Mouse (Mus musculus): ENCODE results near the gene Zmpste24. TPM values are rescaled to one million over a fixed set of nuclear protein-coding genes. Genes with fewer than 3 reads are reported as not detected.
"Not testable (repeated sequence)": the region's sequence is repeated elsewhere in the genome, so short reads cannot be mapped to it uniquely, and the experiment has no call there.

Gene Zmpste24
- 35.5 and 39.0 TPM in 2 replicates for polyA plus RNA-seq (2015; fragmentation: Nextera tagmentation; extraction: Ambion mirVana)

DNA sequence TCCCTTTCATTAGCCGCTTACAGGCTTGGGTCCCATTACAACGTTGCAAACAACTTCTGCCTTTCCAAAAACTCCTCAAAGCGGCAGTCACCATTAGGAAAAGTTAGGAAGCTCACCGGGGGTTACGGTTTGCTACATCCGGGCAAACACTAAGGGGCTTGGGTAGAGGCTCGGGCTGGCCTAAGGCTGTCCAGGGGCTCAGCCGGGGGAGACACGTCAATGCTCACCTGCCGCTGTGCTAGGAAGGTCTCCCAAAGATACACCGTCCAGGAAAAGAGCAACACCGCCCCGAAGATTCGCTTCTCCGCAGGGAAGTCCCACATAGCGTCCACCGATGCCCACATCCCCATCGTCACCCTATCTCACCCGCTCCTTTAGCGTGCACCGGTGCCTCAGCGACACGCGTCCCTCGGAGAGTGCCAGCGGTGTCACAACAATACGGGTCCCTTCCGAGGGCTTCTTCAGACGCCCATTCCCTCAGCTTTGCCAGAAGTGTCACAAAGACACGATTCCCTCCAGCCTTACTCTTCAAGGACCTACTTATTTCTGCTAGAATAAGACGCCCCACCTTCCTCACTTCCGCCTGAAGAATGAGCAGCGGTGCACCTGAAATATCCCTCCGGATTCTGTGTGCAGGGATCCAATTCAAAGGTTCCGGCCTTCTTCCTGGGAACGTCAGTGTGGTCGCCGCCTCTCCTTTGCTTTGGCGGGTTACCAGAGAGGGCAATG lies at the start of gene Zmpste24:
Gene Zmpste24 (minus strand): TSS at position 592 of the 729 bp plus-strand sequence.
- peak; percentile 87 for ATAC-seq (ENCODE audit: insufficient read depth, low FRiP score, low read depth)

GRCm38 (mm10) chr4:121109126-121109525 lies 11.1 kb upstream of the Zmpste24 start, which contains the start of gene Tmco2:
Gene Tmco2, minus strand, starts transcription at chr4:121109226.
- H3K4me1 ChIP-seq, result no peaks in the 10 kb centered on the region
- no peaks in the 10 kb centered on the region for H3K9me3 ChIP-seq
- H3K4me2 ChIP-seq, result no peak within 1 kb of the TSS
- H3K27ac ChIP-seq, result no peak within 1 kb of the TSS
- no peak for ATAC-seq (ENCODE audit: insufficient read depth, low FRiP score, low read depth)
- no peaks in the 10 kb centered on the region for H3K36me3 ChIP-seq
- no peak within 1 kb of the TSS for H3K9ac ChIP-seq
- no peak within 1 kb of the TSS for H3K4me3 ChIP-seq (replicated peaks)
- WGBS, result 85% methylated on average over 2 of the region's 2 CpGs
- no peaks in the 10 kb centered on the region for H3K27me3 ChIP-seq (replicated peaks)

More for the DNA sequence above, at the start of gene Zmpste24:
- Histone ChIP-seq H3K4me2 (peak within 1 kb of the TSS; percentile 66), H3K27ac (peak within 1 kb of the TSS; percentile 31; the same call in 1 of the 2 replicates), H3K4me1 (0 out of 2 replicates have a peak, but pooled peaks cover 3% of the 10 kb centered on the region), H3K4me3 (replicated peaks) (peak within 1 kb of the TSS; percentile 70), H3K27me3 (replicated peaks) (no peaks in the 10 kb centered on the region), H3K9ac (peak within 1 kb of the TSS; percentile 69), H3K9me3 (no peaks in the 10 kb centered on the region), H3K36me3 (peaks cover 19% of the 10 kb centered on the region)
- under 1% methylated on average over 39 of the region's 39 CpGs for WGBS

DNA sequence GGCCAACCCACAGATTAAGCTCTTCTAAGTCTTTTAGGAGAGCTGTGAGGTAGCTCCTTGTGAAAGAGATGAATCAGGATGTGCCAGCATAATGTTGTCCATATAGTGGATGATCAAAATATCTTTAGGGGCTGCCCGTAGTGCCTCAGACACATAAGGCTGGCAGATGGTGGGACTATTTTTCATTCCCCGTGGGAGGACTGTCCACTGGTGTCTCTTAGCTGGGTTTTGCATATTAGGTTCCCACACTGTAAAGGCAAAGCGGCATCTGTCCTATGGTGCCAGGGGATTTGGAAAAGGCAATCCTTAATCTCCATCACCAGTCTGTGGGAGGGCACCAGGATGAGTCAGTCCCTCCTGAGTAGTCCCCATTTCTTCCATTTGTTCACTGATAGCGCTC lies 5.3 kb upstream of the Zmpste24 start:
- Histone ChIP-seq H3K36me3 (no peaks in the 10 kb centered on the region), H3K4me2 (no peak overlapping the region), H3K27ac (no peak overlapping the region), H3K9me3 (no peaks in the 10 kb centered on the region), H3K4me1 (no peaks in the 10 kb centered on the region), H3K4me3 (replicated peaks) (no peak overlapping the region), H3K27me3 (replicated peaks) (no peaks in the 10 kb centered on the region), H3K9ac (no peak overlapping the region)
- 83% methylated on average over 4 of the region's 4 CpGs for WGBS
- no peak for ATAC-seq (ENCODE audit: insufficient read depth, low FRiP score, low read depth)

DNA sequence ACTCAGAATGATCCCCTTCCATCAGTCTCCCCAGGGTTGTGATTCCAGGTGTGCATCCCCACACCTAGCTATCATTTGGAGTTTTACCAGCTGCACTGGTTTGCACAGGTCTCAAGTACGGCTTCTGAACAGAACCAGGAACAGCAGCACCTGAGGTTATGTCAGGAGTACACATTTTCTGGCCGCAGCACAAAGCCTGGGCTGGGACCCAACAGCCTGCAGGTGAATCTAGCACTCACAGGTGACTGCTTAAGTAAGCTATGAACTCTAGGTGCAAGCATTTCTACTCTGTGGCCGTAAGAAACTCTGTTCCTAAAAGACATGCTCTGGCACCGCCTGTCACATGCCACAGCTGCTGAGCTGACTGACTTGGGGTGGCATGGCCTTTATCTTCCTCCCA lies 7.8 kb downstream of the Zmpste24 start:
- Histone ChIP-seq H3K27ac (no peak overlapping the region), H3K4me1 (no peaks in the 10 kb centered on the region), H3K27me3 (replicated peaks) (no peaks in the 10 kb centered on the region), H3K9ac (no peak overlapping the region), H3K36me3 (peaks cover 38% of the 10 kb centered on the region), H3K4me2 (no peak overlapping the region), H3K4me3 (replicated peaks) (no peak overlapping the region), H3K9me3 (no peaks in the 10 kb centered on the region)
- 88% methylated on average over 4 of the region's 4 CpGs for WGBS
- ATAC-seq (ENCODE audit: insufficient read depth, low FRiP score, low read depth), result no peak

GRCm38 (mm10) chr4:121088696-121089095 lies 9.3 kb downstream of the Zmpste24 start:
- no peaks in the 10 kb centered on the region for H3K9me3 ChIP-seq
- H3K27ac ChIP-seq, result no peak overlapping the region
- no peaks in the 10 kb centered on the region for H3K4me1 ChIP-seq
- H3K36me3 ChIP-seq, result peaks cover 29% of the 10 kb centered on the region
- WGBS, result 89% methylated on average over 2 of the region's 2 CpGs
- no peak overlapping the region for H3K4me3 ChIP-seq (replicated peaks)
- H3K27me3 ChIP-seq (replicated peaks), result no peaks in the 10 kb centered on the region
- H3K9ac ChIP-seq, result no peak overlapping the region
- no peak overlapping the region for H3K4me2 ChIP-seq
- ATAC-seq (ENCODE audit: insufficient read depth, low FRiP score, low read depth), result no peak

DNA sequence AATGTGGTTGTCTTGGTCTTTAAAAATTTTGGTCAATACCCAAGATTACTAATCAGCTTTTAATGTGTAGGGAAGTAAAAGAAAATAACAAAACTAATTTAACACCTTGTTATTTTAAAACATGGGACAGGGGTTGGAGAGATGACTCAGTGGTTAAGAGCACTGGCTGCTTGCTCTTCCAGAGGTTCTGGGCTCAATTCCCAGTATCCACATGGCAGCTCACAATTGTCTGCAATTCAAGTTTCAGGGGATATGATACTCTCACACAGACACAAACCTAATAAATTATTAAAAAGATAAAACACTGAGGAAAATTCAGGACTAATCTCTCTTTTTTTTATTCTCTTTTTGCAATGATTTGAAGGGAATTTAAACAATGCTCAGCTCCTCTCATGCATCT lies 13.5 kb downstream of the Zmpste24 start:
- H3K9ac ChIP-seq, result no peak overlapping the region
- no peak overlapping the region for H3K4me2 ChIP-seq
- H3K36me3 ChIP-seq, result peaks cover 28% of the 10 kb centered on the region
- ATAC-seq (ENCODE audit: insufficient read depth, low FRiP score, low read depth), result no peak
- no peak overlapping the region for H3K4me3 ChIP-seq (replicated peaks)
- no peak overlapping the region for H3K27ac ChIP-seq
- no peaks in the 10 kb centered on the region for H3K9me3 ChIP-seq
- no peaks in the 10 kb centered on the region for H3K4me1 ChIP-seq
- no peaks in the 10 kb centered on the region for H3K27me3 ChIP-seq (replicated peaks)

GRCm38 (mm10) chr4:121080395-121080794 lies 17.6 kb downstream of the Zmpste24 start:
- H3K4me1 ChIP-seq, result no peaks in the 10 kb centered on the region
- no peak overlapping the region for H3K27ac ChIP-seq
- H3K4me2 ChIP-seq, result no peak overlapping the region
- 73% methylated on average over 1 of the region's 1 CpGs for WGBS
- H3K4me3 ChIP-seq (replicated peaks), result no peak overlapping the region
- H3K9ac ChIP-seq, result no peak overlapping the region
- H3K9me3 ChIP-seq, result no peaks in the 10 kb centered on the region
- H3K27me3 ChIP-seq (replicated peaks), result no peaks in the 10 kb centered on the region
- peaks cover 15% of the 10 kb centered on the region for H3K36me3 ChIP-seq
- no peak for ATAC-seq (ENCODE audit: insufficient read depth, low FRiP score, low read depth)

DNA sequence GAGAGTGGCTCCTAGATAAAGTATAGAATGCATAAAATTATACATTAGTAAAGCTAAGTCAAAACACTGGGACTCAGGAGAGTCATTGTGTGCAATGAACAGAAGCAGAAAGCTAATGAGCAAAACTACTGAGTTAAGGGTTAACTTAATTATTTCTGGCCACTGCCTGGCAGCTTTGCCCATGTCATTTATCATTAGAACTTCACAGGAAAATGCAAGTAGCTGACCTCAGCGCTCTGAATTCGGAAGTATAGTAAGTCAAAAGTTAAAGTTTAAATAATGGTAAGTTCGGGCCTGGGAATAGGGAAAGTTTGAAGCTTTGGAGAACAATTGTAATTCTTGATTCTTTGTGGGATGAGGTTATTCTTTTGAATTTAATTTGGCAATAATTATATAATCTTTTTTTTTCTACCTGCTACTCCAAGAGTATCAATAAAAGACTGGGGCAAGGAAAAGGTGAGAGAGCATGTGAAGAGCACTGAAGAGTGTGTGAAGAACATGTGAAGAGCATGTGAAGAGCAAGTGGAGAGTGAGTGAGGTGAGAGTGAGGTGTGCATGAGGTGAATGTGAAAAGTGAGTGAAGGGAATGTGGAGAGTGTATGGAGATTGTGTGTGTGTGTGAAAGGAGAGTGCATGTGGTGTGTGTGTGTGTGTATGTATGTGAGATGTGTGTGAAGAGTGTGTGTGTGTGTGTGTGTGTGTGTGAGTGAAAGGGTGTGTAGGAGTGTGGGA lies 20.0 kb downstream of the Zmpste24 start:
- Histone ChIP-seq H3K4me1 (no peaks in the 10 kb centered on the region), H3K4me3 (replicated peaks) (no peak overlapping the region), H3K36me3 (peaks cover 8% of the 10 kb centered on the region), H3K27ac (no peak overlapping the region), H3K9me3 (no peaks in the 10 kb centered on the region), H3K4me2 (no peak overlapping the region), H3K27me3 (replicated peaks) (no peaks in the 10 kb centered on the region), H3K9ac (no peak overlapping the region)
- no peak for ATAC-seq (ENCODE audit: insufficient read depth, low FRiP score, low read depth)
- WGBS, result 55% methylated on average over 3 of the region's 3 CpGs

GRCm38 (mm10) chr4:121074250-121074649 lies 23.8 kb downstream of the Zmpste24 start:
- no peak for ATAC-seq (ENCODE audit: insufficient read depth, low FRiP score, low read depth)
- WGBS, result 87% methylated on average over 4 of the region's 4 CpGs
- Histone ChIP-seq H3K27me3 (replicated peaks) (no peaks in the 10 kb centered on the region), H3K4me3 (replicated peaks) (no peak overlapping the region), H3K4me2 (no peak overlapping the region), H3K9me3 (no peaks in the 10 kb centered on the region), H3K27ac (no peak overlapping the region), H3K36me3 (no peaks in the 10 kb centered on the region), H3K4me1 (no peaks in the 10 kb centered on the region), H3K9ac (no peak overlapping the region)

DNA sequence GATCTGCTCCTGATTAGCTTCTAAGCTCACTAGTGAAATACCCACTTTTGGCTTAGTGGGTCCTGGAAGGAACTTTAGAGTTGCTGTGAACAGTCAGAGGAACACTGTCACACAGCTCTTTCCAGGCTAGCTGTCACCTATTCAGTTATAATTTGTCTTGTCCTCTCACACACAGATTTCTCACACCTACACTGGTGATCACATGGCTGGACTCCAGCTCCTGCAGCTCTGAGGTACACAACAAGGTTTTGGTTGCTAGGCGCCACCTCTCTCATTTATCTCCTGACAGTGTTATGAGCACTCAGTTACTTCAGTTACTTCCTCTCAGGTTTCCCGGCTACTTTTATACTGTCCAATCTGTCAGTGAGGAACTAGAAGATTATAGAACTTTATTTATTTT lies 32.7 kb downstream of the Zmpste24 start:
- no peak for ATAC-seq (ENCODE audit: insufficient read depth, low FRiP score, low read depth)

GRCm38 (mm10) chr4:121059218-121059617 lies 38.8 kb downstream of the Zmpste24 start:
- H3K27me3 ChIP-seq (replicated peaks); H3K4me2 ChIP-seq; H3K4me3 ChIP-seq (replicated peaks); ATAC-seq (ENCODE audit: insufficient read depth, low FRiP score, low read depth); H3K4me1 ChIP-seq; H3K9ac ChIP-seq; H3K36me3 ChIP-seq; H3K27ac ChIP-seq; H3K9me3 ChIP-seq: not testable (repeated sequence)
- WGBS, result 93% methylated on average over 10 of the region's 10 CpGs

More for the DNA sequence above, 32.7 kb downstream of the Zmpste24 start:
- Histone ChIP-seq H3K4me2 (no peak overlapping the region), H3K36me3 (peaks cover 13% of the 10 kb centered on the region), H3K4me3 (replicated peaks) (no peak overlapping the region), H3K4me1 (no peaks in the 10 kb centered on the region), H3K27ac (no peak overlapping the region), H3K9me3 (no peaks in the 10 kb centered on the region), H3K27me3 (replicated peaks) (no peaks in the 10 kb centered on the region), H3K9ac (no peak overlapping the region)
- WGBS, result 68% methylated on average over 2 of the region's 2 CpGs

- Histone ChIP-seq H3K9ac (no peak overlapping the region), H3K4me2 (no peak overlapping the region), H3K27me3 (replicated peaks) (no peaks in the 10 kb centered on the region), H3K4me1 (no peaks in the 10 kb centered on the region), H3K9me3 (no peaks in the 10 kb centered on the region), H3K27ac (no peak overlapping the region), H3K4me3 (replicated peaks) (no peak overlapping the region), H3K36me3 (0 out of 2 replicates have a peak, but pooled peaks cover 3% of the 10 kb centered on the region)
- WGBS, result 60% methylated on average over 2 of the region's 2 CpGs
- no peak for ATAC-seq (ENCODE audit: insufficient read depth, low FRiP score, low read depth)
These were observed 41.0 kb downstream of the Zmpste24 start for GRCm38 (mm10) chr4:121057032-121057431.

Measured in stomach, embryonic 15.5 days (tissue).